Mouse (Mus musculus): ENCODE data around the gene Wnk4. TPM values are rescaled to one million over a fixed set of nuclear protein-coding genes. Genes with fewer than 3 reads are reported as not detected.

Gene Wnk4
- polyA plus RNA-seq, 1 experiment: 12.3 TPM

- H3K36me3 ChIP-seq (ENCODE audit: control insufficient read depth, insufficient read depth, low read length): no peaks in the 10 kb centered on the region
- peak overlapping the region; percentile 99 for H3K4me3 ChIP-seq (ENCODE audit: control insufficient read depth, low read depth, low read length)
- no peaks in the 10 kb centered on the region for H3K27me3 ChIP-seq (ENCODE audit: control insufficient read depth, insufficient read depth, low read length)
- H3K27ac ChIP-seq (ENCODE audit: control insufficient read depth, insufficient read depth, low read depth, low read length): no peak overlapping the region
- peaks cover 11% of the 10 kb centered on the region for H3K4me1 ChIP-seq (ENCODE audit: control insufficient read depth, insufficient read depth, low read length)
- TF ChIP-seq POLR2A (IDR thresholded peaks at IDR 0.05; ENCODE audit: control insufficient read depth, low read depth, low read length): no peak
Observed at GRCm38 (mm10) chr11:101277381-101278222, 17.2 kb downstream of the Wnk4 start.

- no peaks in the 10 kb centered on the region for H3K27me3 ChIP-seq (ENCODE audit: control insufficient read depth, insufficient read depth, low read length)
- H3K27ac ChIP-seq (ENCODE audit: control insufficient read depth, insufficient read depth, low read depth, low read length): peak within 1 kb of the TSS; percentile 96
- TF ChIP-seq POLR2A (IDR thresholded peaks at IDR 0.05; ENCODE audit: control insufficient read depth, low read depth, low read length): peak; percentile 56
- 0 out of 2 replicates have a peak, but pooled peaks have one; percentile 1 for TF ChIP-seq CTCF (IDR thresholded peaks at IDR 0.05; ENCODE audit: control insufficient read depth, insufficient read depth, insufficient replicate concordance, low read depth, low read length)
- H3K4me1 ChIP-seq (ENCODE audit: control insufficient read depth, insufficient read depth, low read length): peaks cover 11% of the 10 kb centered on the region
- H3K36me3 ChIP-seq (ENCODE audit: control insufficient read depth, insufficient read depth, low read length): no peaks in the 10 kb centered on the region
- peak within 1 kb of the TSS; percentile 99 for H3K4me3 ChIP-seq (ENCODE audit: control insufficient read depth, low read depth, low read length)
Observed at GRCm38 (mm10) chr11:101278223-101279192, 18.1 kb downstream of the Wnk4 start, which contains the start of the genes Cntd1 and Coa3. Gene Cntd1 (plus strand): TSS chr11:101279012. Gene Coa3 (minus strand): TSS chr11:101279114.

- Histone ChIP-seq H3K27me3 (ENCODE audit: control insufficient read depth, insufficient read depth, low read length) (no peaks in the 10 kb centered on the region), H3K4me1 (ENCODE audit: control insufficient read depth, insufficient read depth, low read length) (peaks cover 11% of the 10 kb centered on the region), H3K4me3 (ENCODE audit: control insufficient read depth, low read depth, low read length) (peak overlapping the region; percentile 99), H3K27ac (ENCODE audit: control insufficient read depth, insufficient read depth, low read depth, low read length) (peak overlapping the region; percentile 96), H3K36me3 (ENCODE audit: control insufficient read depth, insufficient read depth, low read length) (no peaks in the 10 kb centered on the region; the same call in 1 of the 2 replicates)
- TF ChIP-seq CTCF (IDR thresholded peaks at IDR 0.05; ENCODE audit: control insufficient read depth, insufficient read depth, insufficient replicate concordance, low read depth, low read length): no peak
- TF ChIP-seq POLR2A (IDR thresholded peaks at IDR 0.05; ENCODE audit: control insufficient read depth, low read depth, low read length): no peak; the same call in 1 of the 2 replicates
Observed at GRCm38 (mm10) chr11:101279193-101279569, 18.8 kb downstream of the Wnk4 start.

- Histone ChIP-seq H3K36me3 (ENCODE audit: control insufficient read depth, insufficient read depth, low read length) (peaks cover 4% of the 10 kb centered on the region; the same call in 1 of the 2 replicates), H3K4me3 (ENCODE audit: control insufficient read depth, low read depth, low read length) (peak overlapping the region; percentile 43; the same call in 1 of the 2 replicates), H3K27me3 (ENCODE audit: control insufficient read depth, insufficient read depth, low read length) (no peaks in the 10 kb centered on the region), H3K27ac (ENCODE audit: control insufficient read depth, insufficient read depth, low read depth, low read length) (no peak overlapping the region), H3K4me1 (ENCODE audit: control insufficient read depth, insufficient read depth, low read length) (peaks cover 11% of the 10 kb centered on the region)
- TF ChIP-seq POLR2A (IDR thresholded peaks at IDR 0.05; ENCODE audit: control insufficient read depth, low read depth, low read length): no peak
- no peak for TF ChIP-seq CTCF (IDR thresholded peaks at IDR 0.05; ENCODE audit: control insufficient read depth, insufficient read depth, insufficient replicate concordance, low read depth, low read length)
Observed at GRCm38 (mm10) chr11:101280837-101281236, 20.5 kb downstream of the Wnk4 start.

- Histone ChIP-seq H3K4me3 (ENCODE audit: control insufficient read depth, low read depth, low read length) (no peak overlapping the region), H3K36me3 (ENCODE audit: control insufficient read depth, insufficient read depth, low read length) (peaks cover 4% of the 10 kb centered on the region; the same call in 1 of the 2 replicates), H3K27me3 (ENCODE audit: control insufficient read depth, insufficient read depth, low read length) (no peaks in the 10 kb centered on the region), H3K4me1 (ENCODE audit: control insufficient read depth, insufficient read depth, low read length) (peaks cover 5% of the 10 kb centered on the region), H3K27ac (ENCODE audit: control insufficient read depth, insufficient read depth, low read depth, low read length) (no peak overlapping the region)
- TF ChIP-seq CTCF (IDR thresholded peaks at IDR 0.05; ENCODE audit: control insufficient read depth, insufficient read depth, insufficient replicate concordance, low read depth, low read length) (no peak), POLR2A (IDR thresholded peaks at IDR 0.05; ENCODE audit: control insufficient read depth, low read depth, low read length) (no peak)
Observed at GRCm38 (mm10) chr11:101282896-101283295, 22.5 kb downstream of the Wnk4 start.

GRCm38 (mm10) chr11:101283805-101284204 is 23.4 kb downstream of the Wnk4 start:
- H3K4me1 ChIP-seq (ENCODE audit: control insufficient read depth, insufficient read depth, low read length): no peaks in the 10 kb centered on the region; the same call in none of the 2 replicates
- H3K36me3 ChIP-seq (ENCODE audit: control insufficient read depth, insufficient read depth, low read length): peaks cover 5% of the 10 kb centered on the region; the same call in 1 of the 2 replicates
- no peaks in the 10 kb centered on the region for H3K27me3 ChIP-seq (ENCODE audit: control insufficient read depth, insufficient read depth, low read length)
- no peak overlapping the region for H3K27ac ChIP-seq (ENCODE audit: control insufficient read depth, insufficient read depth, low read depth, low read length)
- H3K4me3 ChIP-seq (ENCODE audit: control insufficient read depth, low read depth, low read length): no peak overlapping the region
- TF ChIP-seq CTCF (IDR thresholded peaks at IDR 0.05; ENCODE audit: control insufficient read depth, insufficient read depth, insufficient replicate concordance, low read depth, low read length): no peak

GRCm38 (mm10) chr11:101287306-101287705 is 26.9 kb downstream of the Wnk4 start:
- Histone ChIP-seq H3K4me1 (ENCODE audit: control insufficient read depth, insufficient read depth, low read length) (no peaks in the 10 kb centered on the region; the same call in 1 of the 2 replicates), H3K27ac (ENCODE audit: control insufficient read depth, insufficient read depth, low read depth, low read length) (no peak overlapping the region), H3K27me3 (ENCODE audit: control insufficient read depth, insufficient read depth, low read length) (no peaks in the 10 kb centered on the region), H3K4me3 (ENCODE audit: control insufficient read depth, low read depth, low read length) (no peak overlapping the region), H3K36me3 (ENCODE audit: control insufficient read depth, insufficient read depth, low read length) (peaks cover 5% of the 10 kb centered on the region; the same call in 1 of the 2 replicates)
- TF ChIP-seq CTCF (IDR thresholded peaks at IDR 0.05; ENCODE audit: control insufficient read depth, insufficient read depth, insufficient replicate concordance, low read depth, low read length) (no peak), POLR2A (IDR thresholded peaks at IDR 0.05; ENCODE audit: control insufficient read depth, low read depth, low read length) (no peak)

Measured in testis, adult 2 months (tissue).